Mouse (Mus musculus): ENCODE data around the gene Olfml3. TPM values are rescaled to one million over a fixed set of nuclear protein-coding genes. Genes with fewer than 3 reads are reported as not detected.

The Olfml3 gene
- polyA plus RNA-seq, 1 experiment from 2014 or later: 27.4 TPM

DNA sequence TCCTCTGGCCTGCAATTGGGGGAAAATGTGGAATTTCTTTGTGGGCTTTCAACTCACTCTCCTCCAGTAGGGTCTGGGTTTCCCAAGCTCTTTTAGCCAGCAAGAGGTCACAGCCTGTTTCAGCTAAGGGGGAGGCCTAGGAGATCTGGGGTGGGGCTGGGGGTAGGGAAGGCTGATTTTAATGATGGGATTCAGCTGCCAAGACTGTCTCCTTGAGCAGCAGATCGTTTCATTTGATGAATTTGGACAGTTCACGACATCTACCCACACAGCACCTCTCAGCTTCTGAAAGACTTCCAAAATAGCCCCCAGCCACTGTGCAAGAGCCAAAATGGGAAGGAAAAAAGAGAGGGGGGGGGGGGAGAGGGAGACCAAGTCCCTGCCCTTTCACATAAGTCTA, 4.6 kb downstream of the Olfml3 start:
- H3K9me3 ChIP-seq (ENCODE audit: control insufficient read depth, low read length): no peaks in the 10 kb centered on the region
- no peaks in the 10 kb centered on the region for H3K36me3 ChIP-seq (ENCODE audit: control insufficient read depth, insufficient read depth, low read length)
- no peak overlapping the region for H3K4me2 ChIP-seq (ENCODE audit: low read length)
- H3K4me1 ChIP-seq (ENCODE audit: control insufficient read depth in 2 of 2, insufficient read depth in 2 of 2, low read length in 2 of 2): peaks cover 40 to 46% of the 10 kb centered on the region in 2 experiments
- no peak overlapping the region for H3K27ac ChIP-seq (replicated peaks in 1 of 2; ENCODE audit: control insufficient read depth in 1 of 2, insufficient read depth in 1 of 2, low read depth in 2 of 2, low read length in 2 of 2)
- no peak overlapping the region for H3K4me3 ChIP-seq (ENCODE audit: control insufficient read depth in 1 of 2, insufficient read depth in 1 of 2, low read depth in 1 of 2, low read length in 2 of 2)
- no peaks in the 10 kb centered on the region for H3K27me3 ChIP-seq (ENCODE audit: control insufficient read depth, insufficient read depth, low read length)
- ATAC-seq (ENCODE audit: insufficient number of reproducible peaks, insufficient read depth, low FRiP score, low read depth): no peak
- no peak overlapping the region for H3K9ac ChIP-seq (ENCODE audit: low read length)
- WGBS: 53% methylated on average over 2 of the region's 2 CpGs

DNA sequence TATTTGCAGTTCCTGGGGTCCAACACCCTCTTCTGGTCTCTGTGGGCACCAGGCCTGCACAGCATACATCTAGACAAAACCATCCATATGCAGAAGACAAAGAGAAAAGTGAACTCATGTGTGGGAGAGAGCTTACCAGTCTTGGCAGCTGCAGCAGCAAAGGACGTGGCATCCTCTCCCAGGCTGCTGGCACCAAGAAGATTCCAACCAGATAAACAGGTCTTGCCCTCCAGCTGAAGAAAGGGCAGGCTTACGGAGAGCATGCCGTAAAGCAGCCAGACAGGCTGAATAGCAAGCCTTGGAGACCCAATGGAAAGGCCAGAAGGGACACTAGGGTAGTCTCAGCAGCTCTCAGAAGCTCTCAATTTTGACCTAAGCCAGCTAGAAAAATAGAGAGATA, 5.7 kb downstream of the Olfml3 start:
- no peak overlapping the region for H3K27ac ChIP-seq (replicated peaks in 1 of 2; ENCODE audit: control insufficient read depth in 1 of 2, insufficient read depth in 1 of 2, low read depth in 2 of 2, low read length in 2 of 2)
- H3K36me3 ChIP-seq (ENCODE audit: control insufficient read depth, insufficient read depth, low read length): no peaks in the 10 kb centered on the region
- no peak for ATAC-seq (ENCODE audit: insufficient number of reproducible peaks, insufficient read depth, low FRiP score, low read depth)
- 95% methylated on average over 3 of the region's 3 CpGs for WGBS
- no peak overlapping the region for H3K9ac ChIP-seq (ENCODE audit: low read length)
- peaks cover 33 to 38% of the 10 kb centered on the region in 2 experiments for H3K4me1 ChIP-seq (ENCODE audit: control insufficient read depth in 2 of 2, insufficient read depth in 2 of 2, low read length in 2 of 2)
- no peaks in the 10 kb centered on the region for H3K27me3 ChIP-seq (ENCODE audit: control insufficient read depth, insufficient read depth, low read length)
- H3K4me2 ChIP-seq (ENCODE audit: low read length): no peak overlapping the region
- H3K4me3 ChIP-seq (ENCODE audit: control insufficient read depth in 1 of 2, insufficient read depth in 1 of 2, low read depth in 1 of 2, low read length in 2 of 2): no peak overlapping the region
- H3K9me3 ChIP-seq (ENCODE audit: control insufficient read depth, low read length): no peaks in the 10 kb centered on the region

DNA sequence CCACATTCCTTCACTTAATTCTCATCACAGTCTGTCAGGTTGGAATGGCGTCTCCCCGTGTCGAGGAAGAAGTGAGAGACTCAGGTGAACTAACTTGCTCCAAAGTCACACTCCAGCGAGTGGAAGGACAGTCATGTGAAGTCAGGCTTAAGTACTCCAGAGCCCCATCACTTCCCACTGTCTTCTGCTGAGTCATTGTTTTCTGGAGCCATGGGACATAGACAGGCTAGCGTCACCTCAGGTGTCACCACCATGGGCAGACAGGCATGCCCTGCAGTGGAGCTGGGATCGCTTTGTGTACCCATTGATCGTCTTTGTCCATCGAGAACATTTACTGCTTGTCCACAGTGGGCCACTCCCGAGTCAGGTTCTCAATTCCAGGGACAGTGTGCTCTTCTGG, 8.0 kb downstream of the Olfml3 start:
- no peaks in the 10 kb centered on the region for H3K9me3 ChIP-seq (ENCODE audit: control insufficient read depth, low read length)
- no peak overlapping the region for H3K4me2 ChIP-seq (ENCODE audit: low read length)
- WGBS: 72% methylated on average over 9 of the region's 9 CpGs
- no peaks in the 10 kb centered on the region for H3K27me3 ChIP-seq (ENCODE audit: control insufficient read depth, insufficient read depth, low read length)
- no peaks in the 10 kb centered on the region for H3K36me3 ChIP-seq (ENCODE audit: control insufficient read depth, insufficient read depth, low read length)
- no peak overlapping the region for H3K9ac ChIP-seq (ENCODE audit: low read length)
- no peak for ATAC-seq (ENCODE audit: insufficient number of reproducible peaks, insufficient read depth, low FRiP score, low read depth)
- no peak overlapping the region for H3K27ac ChIP-seq (replicated peaks in 1 of 2; ENCODE audit: control insufficient read depth in 1 of 2, insufficient read depth in 1 of 2, low read depth in 2 of 2, low read length in 2 of 2)
- H3K4me3 ChIP-seq (ENCODE audit: control insufficient read depth in 1 of 2, insufficient read depth in 1 of 2, low read depth in 1 of 2, low read length in 2 of 2): no peak overlapping the region
- H3K4me1 ChIP-seq (ENCODE audit: control insufficient read depth in 2 of 2, insufficient read depth in 2 of 2, low read length in 2 of 2): peaks cover 10 to 15% of the 10 kb centered on the region in 2 experiments

DNA sequence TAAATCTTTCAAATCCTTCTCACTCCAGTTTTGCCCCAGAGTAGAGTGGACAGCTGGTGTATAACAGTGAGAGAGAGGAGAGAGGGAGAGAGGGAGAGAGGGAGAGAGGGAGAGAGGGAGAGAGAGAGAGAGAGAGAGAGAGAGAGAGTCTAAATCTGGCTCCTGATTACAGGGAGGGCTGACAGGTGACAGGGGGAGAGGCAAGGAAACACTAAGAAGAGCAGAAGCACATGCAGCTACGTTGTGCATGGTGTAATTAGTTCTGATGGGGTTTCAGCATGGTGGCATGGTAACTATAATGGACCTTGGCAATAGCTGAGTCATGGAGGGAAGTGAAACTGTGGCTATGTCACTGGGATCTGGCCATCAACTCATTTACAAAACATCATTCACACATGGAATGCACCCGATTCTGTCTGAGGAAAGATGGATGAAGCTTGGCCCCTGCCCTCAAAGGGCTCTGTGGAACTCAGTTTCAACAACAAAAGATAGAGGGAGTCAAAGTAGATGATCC, 9.9 kb downstream of the Olfml3 start:
- no peak for ATAC-seq (ENCODE audit: insufficient number of reproducible peaks, insufficient read depth, low FRiP score, low read depth)
- Histone ChIP-seq H3K27ac (replicated peaks in 1 of 2; ENCODE audit: control insufficient read depth in 1 of 2, insufficient read depth in 1 of 2, low read depth in 2 of 2, low read length in 2 of 2) (no peak overlapping the region), H3K27me3 (ENCODE audit: control insufficient read depth, insufficient read depth, low read length) (no peaks in the 10 kb centered on the region), H3K9me3 (ENCODE audit: control insufficient read depth, low read length) (no peaks in the 10 kb centered on the region), H3K4me1 (ENCODE audit: control insufficient read depth in 2 of 2, insufficient read depth in 2 of 2, low read length in 2 of 2) (peaks cover 0 to 1% of the 10 kb centered on the region in 2 experiments; a peak in 2 of 4 replicates), H3K9ac (ENCODE audit: low read length) (no peak overlapping the region), H3K4me2 (ENCODE audit: low read length) (no peak overlapping the region), H3K36me3 (ENCODE audit: control insufficient read depth, insufficient read depth, low read length) (no peaks in the 10 kb centered on the region), H3K4me3 (ENCODE audit: control insufficient read depth in 1 of 2, insufficient read depth in 1 of 2, low read depth in 1 of 2, low read length in 2 of 2) (no peak overlapping the region)
- WGBS: 39% methylated on average over 2 of the region's 2 CpGs

DNA sequence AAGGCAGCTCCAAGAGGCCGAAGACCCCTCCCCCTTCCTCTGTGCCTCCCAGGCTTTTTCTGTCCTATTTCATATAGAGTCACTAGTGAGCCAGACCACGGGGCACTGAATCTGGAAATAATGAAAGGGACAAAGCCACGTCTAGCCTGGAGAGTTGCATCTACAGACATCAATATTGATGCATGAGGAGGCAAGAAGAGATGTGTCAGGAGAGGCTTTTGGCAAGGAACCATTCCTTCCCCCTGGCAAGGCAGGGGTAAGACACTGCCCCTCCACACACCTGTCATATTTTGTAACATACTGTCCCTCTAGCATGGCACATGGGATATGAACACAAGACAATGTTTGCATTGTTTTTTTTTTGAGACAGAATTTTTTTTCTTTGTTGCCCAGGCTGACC, 11.2 kb downstream of the Olfml3 start:
- 73% methylated on average over 3 of the region's 3 CpGs for WGBS

DNA sequence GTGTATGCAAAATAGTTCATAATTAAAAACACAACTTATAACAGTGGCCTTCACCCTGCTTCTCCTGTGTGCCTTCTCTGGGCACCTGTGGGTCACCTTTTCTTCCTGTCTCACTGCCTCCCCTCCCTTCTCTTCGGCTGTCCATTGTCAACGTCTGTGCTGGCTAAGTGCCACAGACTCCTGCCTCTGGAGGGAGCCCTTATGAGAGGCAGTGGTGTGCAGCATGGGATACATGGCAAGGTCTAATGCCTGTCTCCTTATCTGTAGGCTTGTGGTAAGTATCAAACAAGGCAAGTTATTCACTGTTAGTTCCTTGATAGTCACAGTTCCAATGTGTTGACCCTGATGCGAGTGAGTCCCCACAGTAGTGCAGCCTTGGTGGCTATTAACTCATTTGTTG, 13.7 kb downstream of the Olfml3 start:
- Histone ChIP-seq H3K36me3 (ENCODE audit: control insufficient read depth, insufficient read depth, low read length) (no peaks in the 10 kb centered on the region), H3K4me1 (ENCODE audit: control insufficient read depth in 2 of 2, insufficient read depth in 2 of 2, low read length in 2 of 2) (no peaks in the 10 kb centered on the region; a peak in 1 of 4 replicates), H3K9me3 (ENCODE audit: control insufficient read depth, low read length) (no peaks in the 10 kb centered on the region), H3K27me3 (ENCODE audit: control insufficient read depth, insufficient read depth, low read length) (no peaks in the 10 kb centered on the region), H3K4me2 (ENCODE audit: low read length) (no peak overlapping the region), H3K4me3 (ENCODE audit: control insufficient read depth in 1 of 2, insufficient read depth in 1 of 2, low read depth in 1 of 2, low read length in 2 of 2) (no peak overlapping the region), H3K9ac (ENCODE audit: low read length) (no peak overlapping the region), H3K27ac (replicated peaks in 1 of 2; ENCODE audit: control insufficient read depth in 1 of 2, insufficient read depth in 1 of 2, low read depth in 2 of 2, low read length in 2 of 2) (no peak overlapping the region)
- WGBS: 31% methylated on average over 3 of the region's 3 CpGs
- ATAC-seq (ENCODE audit: insufficient number of reproducible peaks, insufficient read depth, low FRiP score, low read depth): no peak

More for the DNA sequence above, 11.2 kb downstream of the Olfml3 start:
- Histone ChIP-seq H3K27me3 (ENCODE audit: control insufficient read depth, insufficient read depth, low read length) (no peaks in the 10 kb centered on the region), H3K9me3 (ENCODE audit: control insufficient read depth, low read length) (no peaks in the 10 kb centered on the region), H3K4me1 (ENCODE audit: control insufficient read depth in 2 of 2, insufficient read depth in 2 of 2, low read length in 2 of 2) (no peaks in the 10 kb centered on the region; a peak in 1 of 4 replicates), H3K27ac (replicated peaks in 1 of 2; ENCODE audit: control insufficient read depth in 1 of 2, insufficient read depth in 1 of 2, low read depth in 2 of 2, low read length in 2 of 2) (no peak overlapping the region), H3K4me3 (ENCODE audit: control insufficient read depth in 1 of 2, insufficient read depth in 1 of 2, low read depth in 1 of 2, low read length in 2 of 2) (no peak overlapping the region), H3K4me2 (ENCODE audit: low read length) (no peak overlapping the region), H3K9ac (ENCODE audit: low read length) (no peak overlapping the region), H3K36me3 (ENCODE audit: control insufficient read depth, insufficient read depth, low read length) (no peaks in the 10 kb centered on the region)
- no peak for ATAC-seq (ENCODE audit: insufficient number of reproducible peaks, insufficient read depth, low FRiP score, low read depth)

DNA sequence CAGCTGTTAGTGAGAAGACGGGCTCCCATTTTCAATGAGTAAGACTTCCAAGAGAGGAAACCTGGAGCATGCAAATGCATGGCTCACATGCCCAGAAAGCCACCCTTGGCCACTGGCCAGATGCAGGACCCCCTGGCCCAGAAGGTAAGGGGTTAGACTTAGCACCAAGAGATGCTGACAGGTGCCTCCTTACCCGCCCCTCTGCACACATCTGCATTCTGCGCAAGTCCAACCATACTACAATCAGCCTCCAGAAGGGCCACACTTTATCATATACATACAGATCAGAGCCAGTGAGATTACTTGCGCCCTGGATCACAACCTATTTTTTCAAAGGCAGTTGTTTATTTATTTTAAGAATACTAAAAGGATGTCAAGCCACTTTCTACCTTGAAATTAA, 19.1 kb downstream of the Olfml3 start:
- no peaks in the 10 kb centered on the region for H3K27me3 ChIP-seq (ENCODE audit: control insufficient read depth, insufficient read depth, low read length)
- no peak for ATAC-seq (ENCODE audit: insufficient number of reproducible peaks, insufficient read depth, low FRiP score, low read depth)
- no peak overlapping the region for H3K9ac ChIP-seq (ENCODE audit: low read length)
- no peak overlapping the region for H3K4me2 ChIP-seq (ENCODE audit: low read length)
- no peaks in the 10 kb centered on the region for H3K9me3 ChIP-seq (ENCODE audit: control insufficient read depth, low read length)
- H3K4me3 ChIP-seq (ENCODE audit: control insufficient read depth in 1 of 2, insufficient read depth in 1 of 2, low read depth in 1 of 2, low read length in 2 of 2): no peak overlapping the region
- H3K36me3 ChIP-seq (ENCODE audit: control insufficient read depth, insufficient read depth, low read length): no peaks in the 10 kb centered on the region
- 81% methylated on average over 4 of the region's 4 CpGs for WGBS
- H3K27ac ChIP-seq (replicated peaks in 1 of 2; ENCODE audit: control insufficient read depth in 1 of 2, insufficient read depth in 1 of 2, low read depth in 2 of 2, low read length in 2 of 2): no peak overlapping the region
- peaks cover 0 to 7% of the 10 kb centered on the region in 2 experiments; a peak in 1 of 4 replicates for H3K4me1 ChIP-seq (ENCODE audit: control insufficient read depth in 2 of 2, insufficient read depth in 2 of 2, low read length in 2 of 2)
